Mouse (Mus musculus) heart, embryonic 14.5 days (tissue): ENCODE results near the gene Pak1. TPM values are rescaled to one million over a fixed set of nuclear protein-coding genes. Genes with fewer than 3 reads are reported as not detected.

Experiments used
- ATAC-seq: fragments of 200-750 bp; cut with Nextera tagmentation; 2 replicates; pipeline ENCODE4 v1.8.0; 2017; ENCODE audit warnings: low read depth, moderate TSS enrichment; ENCODE audit not compliant: insufficient number of reproducible peaks, insufficient read depth, low FRiP score
- H3K27ac ChIP-seq, 2 experiments: fragments of 200-500 bp in 1 of 2; fragments of 300-500 bp in 1 of 2; sonication (generic) in 1 of 2; replicated peaks in 1 of 2; 2 replicates each; pipeline ENCODE4 v1.5.1; 2012 to 2014; ENCODE audit warnings: low read depth in 2 of 2, low read length in 2 of 2, control low read depth in 1 of 2, mild to moderate bottlenecking in 1 of 2, mixed read lengths in 1 of 2; ENCODE audit not compliant: control insufficient read depth in 1 of 2, insufficient read depth in 1 of 2
- H3K27me3 ChIP-seq: fragments of 300-500 bp; sonication (generic); 2 replicates; pipeline ENCODE4 v1.6.1; 2014; ENCODE audit warnings: mild to moderate bottlenecking, low read length, control low read depth; ENCODE audit not compliant: control insufficient read depth, insufficient read depth
- H3K36me3 ChIP-seq: fragments of 300-500 bp; sonication (generic); 2 replicates; pipeline ENCODE4 v1.6.1; 2014; ENCODE audit warnings: mild to moderate bottlenecking, control low read depth, low read length, mixed read lengths; ENCODE audit not compliant: control insufficient read depth, insufficient read depth
- H3K4me1 ChIP-seq, 2 experiments: fragments of 200-500 bp in 1 of 2; fragments of 300-500 bp in 1 of 2; sonication (generic) in 1 of 2; 2 replicates each; pipeline ENCODE4 v1.6.1; 2012 to 2014; ENCODE audit warnings: low read length in 2 of 2, control low read depth in 1 of 2, mixed read lengths in 1 of 2; ENCODE audit not compliant: control insufficient read depth in 2 of 2, insufficient read depth in 2 of 2
- H3K4me2 ChIP-seq: fragments of 300-500 bp; sonication (generic); 2 replicates; pipeline ENCODE4 v1.6.1; 2014; ENCODE audit warnings: mild to moderate bottlenecking, low read length
- H3K4me3 ChIP-seq, 2 experiments: fragments of 200-500 bp in 1 of 2; fragments of 300-500 bp in 1 of 2; sonication (generic) in 1 of 2; 2 replicates each; pipeline ENCODE4 v1.5.1; 2012 to 2014; ENCODE audit warnings: low read length in 2 of 2, mild to moderate bottlenecking in 2 of 2, control low read depth in 1 of 2, low read depth in 1 of 2, moderate library complexity in 1 of 2; ENCODE audit not compliant: control insufficient read depth in 1 of 2, insufficient read depth in 1 of 2
- H3K9ac ChIP-seq: fragments of 300-500 bp; sonication (generic); 2 replicates; pipeline ENCODE4 v1.6.1; 2014; ENCODE audit warnings: mild to moderate bottlenecking, low read length
- H3K9me3 ChIP-seq: fragments of 300-500 bp; sonication (generic); 2 replicates; pipeline ENCODE4 v1.6.1; 2016; ENCODE audit warnings: low read length, control low read depth; ENCODE audit not compliant: control insufficient read depth
- WGBS: fragments of 180-500 bp; shearing (Covaris S2); extraction: QIAGEN DNeasy Blood & Tissue Kit; methylation state at CpG from one replicate; pipeline ENCODE4 v1.1.7; 2014; 5-methylcytosine and 5-hydroxymethylcytosine counted together
- polyA plus RNA-seq: library from polyadenylated mRNA; unstranded; fragments of >200 nt; fragmentation: Nextera tagmentation; extraction: Ambion mirVana; gene quantifications from 2 replicates; pipeline ENCODE4 v1.2.1, GENCODE M21; 2014

The Pak1 gene
- polyA plus RNA-seq, 1 experiment from 2014 or later = 4.1 TPM

GRCm38 (mm10) chr7:97781496-97781895 is 6.8 kb upstream of the Pak1 start:
- H3K4me3 ChIP-seq = no peak overlapping the region
- 69% methylated on average over 8 of the region's 8 CpGs for WGBS
- no peak for ATAC-seq
- H3K4me1 ChIP-seq = no peaks in the 10 kb centered on the region
- H3K9ac ChIP-seq = no peak overlapping the region
- no peak overlapping the region for H3K27ac ChIP-seq
- H3K9me3 ChIP-seq = no peaks in the 10 kb centered on the region
- no peaks in the 10 kb centered on the region for H3K36me3 ChIP-seq
- no peaks in the 10 kb centered on the region; the same call in 1 of the 2 replicates for H3K27me3 ChIP-seq
- no peak overlapping the region for H3K4me2 ChIP-seq

GRCm38 (mm10) chr7:97783523-97783922 is 4.8 kb upstream of the Pak1 start:
- H3K27ac ChIP-seq = no peak overlapping the region
- no peak for ATAC-seq
- no peak overlapping the region for H3K4me3 ChIP-seq
- H3K4me1 ChIP-seq = no peaks in the 10 kb centered on the region
- peaks cover 14% of the 10 kb centered on the region for H3K27me3 ChIP-seq
- H3K9me3 ChIP-seq = no peaks in the 10 kb centered on the region
- 58% methylated on average over 5 of the region's 5 CpGs for WGBS
- H3K9ac ChIP-seq = no peak overlapping the region
- no peaks in the 10 kb centered on the region for H3K36me3 ChIP-seq
- no peak overlapping the region for H3K4me2 ChIP-seq

DNA sequence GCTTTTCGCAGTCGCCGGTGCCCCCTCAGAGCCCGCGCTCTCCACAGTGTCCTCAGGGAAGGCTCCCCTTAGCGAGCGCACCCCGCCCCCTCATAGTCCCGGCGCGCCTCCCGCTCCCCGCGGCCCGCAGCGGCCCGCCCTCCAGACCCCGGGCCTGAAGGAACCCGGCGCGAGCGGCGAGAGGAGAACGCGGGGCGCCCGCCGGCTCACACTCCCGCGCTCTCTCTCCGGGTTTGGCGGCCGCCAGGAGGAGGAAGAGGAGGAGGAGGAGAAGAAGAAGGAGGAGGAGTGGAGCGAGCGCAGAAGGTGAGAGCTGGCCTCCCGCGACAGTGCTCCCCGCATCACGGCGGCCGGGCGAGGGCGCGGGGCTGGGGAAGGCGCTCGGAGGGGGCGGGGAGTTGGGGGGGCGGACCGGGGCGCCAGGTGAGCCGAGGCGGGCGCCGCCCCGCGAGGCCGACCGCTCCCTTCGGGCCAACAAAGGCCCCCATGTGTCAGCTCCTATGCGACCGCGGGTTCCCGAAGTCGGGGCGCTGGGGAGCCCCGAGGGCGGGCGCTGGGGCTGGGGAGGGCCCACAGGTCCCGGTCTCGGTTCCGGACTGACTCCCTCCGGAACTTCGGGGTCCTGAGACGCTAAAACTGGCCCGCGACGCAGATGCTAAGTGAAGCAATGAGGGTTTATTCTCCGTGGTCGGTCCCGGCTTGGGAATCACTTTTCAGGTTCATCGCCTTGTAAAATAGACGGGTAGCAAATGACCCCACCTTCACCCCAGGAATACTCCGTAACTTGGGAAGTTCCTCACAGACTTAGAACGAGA is 535 bp downstream of the Pak1 start:
- Histone ChIP-seq H3K9me3 (no peaks in the 10 kb centered on the region), H3K27me3 (peaks cover 36% of the 10 kb centered on the region), H3K4me2 (peak overlapping the region; percentile 97), H3K4me3 (peak overlapping the region; percentile 62 to 68), H3K36me3 (no peaks in the 10 kb centered on the region), H3K9ac (peak overlapping the region; percentile 73), H3K27ac (no peak overlapping the region), H3K4me1 (no peaks in the 10 kb centered on the region; a peak in 1 of 4 replicates)
- WGBS = under 1% methylated on average over 74 of the region's 84 CpGs
- ATAC-seq = peak; percentile 73

- Histone ChIP-seq H3K4me2 (no peak overlapping the region), H3K27ac (no peak overlapping the region), H3K27me3 (peaks cover 36% of the 10 kb centered on the region), H3K36me3 (no peaks in the 10 kb centered on the region), H3K4me3 (no peak overlapping the region), H3K9me3 (no peaks in the 10 kb centered on the region), H3K4me1 (no peaks in the 10 kb centered on the region; a peak in 1 of 4 replicates), H3K9ac (no peak overlapping the region)
- ATAC-seq = no peak
- 63% methylated on average over 2 of the region's 2 CpGs for WGBS
Observed at GRCm38 (mm10) chr7:97790272-97790671, 1.9 kb downstream of the Pak1 start.

DNA sequence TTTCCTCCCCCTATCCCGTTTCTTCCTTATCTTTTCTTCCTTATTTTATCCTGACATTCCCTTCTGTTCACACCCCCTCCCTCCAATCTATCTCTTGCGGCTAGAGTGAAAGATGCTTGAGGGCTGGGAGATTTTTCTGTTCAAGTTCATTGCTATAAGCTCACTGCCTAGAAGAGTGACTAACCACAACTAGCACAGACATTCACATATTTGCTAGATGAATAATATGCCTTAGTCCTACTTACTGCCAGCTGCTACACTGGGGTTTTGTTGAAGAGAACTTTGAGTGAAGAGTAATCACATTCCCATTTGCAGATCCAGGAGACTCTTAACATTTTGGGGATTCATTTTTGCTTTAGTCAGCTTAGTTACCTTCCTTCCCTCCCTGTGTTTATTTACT is 4.0 kb downstream of the Pak1 start:
- Histone ChIP-seq H3K4me1 (no peaks in the 10 kb centered on the region; a peak in 1 of 4 replicates), H3K4me2 (no peak overlapping the region), H3K27ac (no peak overlapping the region), H3K9me3 (no peaks in the 10 kb centered on the region), H3K9ac (no peak overlapping the region), H3K36me3 (no peaks in the 10 kb centered on the region), H3K27me3 (peaks cover 33% of the 10 kb centered on the region), H3K4me3 (no peak overlapping the region)
- no peak for ATAC-seq
- 15% methylated on average over 2 of the region's 2 CpGs for WGBS

GRCm38 (mm10) chr7:97803116-97803515 is 14.8 kb downstream of the Pak1 start:
- H3K4me1 ChIP-seq = no peaks in the 10 kb centered on the region
- no peak overlapping the region for H3K4me3 ChIP-seq

GRCm38 (mm10) chr7:97804245-97805066 is 16.1 kb downstream of the Pak1 start:
- H3K4me1 ChIP-seq = no peaks in the 10 kb centered on the region
- no peaks in the 10 kb centered on the region for H3K9me3 ChIP-seq
- no peak overlapping the region for H3K9ac ChIP-seq
- ATAC-seq = no peak
- 74% methylated on average over 2 of the region's 2 CpGs for WGBS
- no peak overlapping the region for H3K27ac ChIP-seq
- no peak overlapping the region for H3K4me2 ChIP-seq
- H3K27me3 ChIP-seq = no peaks in the 10 kb centered on the region
- H3K4me3 ChIP-seq = no peak overlapping the region
- no peaks in the 10 kb centered on the region for H3K36me3 ChIP-seq

More at GRCm38 (mm10) chr7:97803116-97803515, 14.8 kb downstream of the Pak1 start:
- 75% methylated on average over 2 of the region's 2 CpGs for WGBS
- H3K36me3 ChIP-seq = no peaks in the 10 kb centered on the region
- H3K4me2 ChIP-seq = no peak overlapping the region
- H3K27ac ChIP-seq = no peak overlapping the region
- H3K9ac ChIP-seq = no peak overlapping the region
- H3K9me3 ChIP-seq = no peaks in the 10 kb centered on the region
- ATAC-seq = no peak
- H3K27me3 ChIP-seq = no peaks in the 10 kb centered on the region
